Mouse (Mus musculus): ENCODE results near the gene Gucy2g.
"Not testable (repeated sequence)": the region's sequence is repeated elsewhere in the genome, so short reads cannot be mapped to it uniquely, and the experiment has no call there.

Gene Gucy2g

DNA sequence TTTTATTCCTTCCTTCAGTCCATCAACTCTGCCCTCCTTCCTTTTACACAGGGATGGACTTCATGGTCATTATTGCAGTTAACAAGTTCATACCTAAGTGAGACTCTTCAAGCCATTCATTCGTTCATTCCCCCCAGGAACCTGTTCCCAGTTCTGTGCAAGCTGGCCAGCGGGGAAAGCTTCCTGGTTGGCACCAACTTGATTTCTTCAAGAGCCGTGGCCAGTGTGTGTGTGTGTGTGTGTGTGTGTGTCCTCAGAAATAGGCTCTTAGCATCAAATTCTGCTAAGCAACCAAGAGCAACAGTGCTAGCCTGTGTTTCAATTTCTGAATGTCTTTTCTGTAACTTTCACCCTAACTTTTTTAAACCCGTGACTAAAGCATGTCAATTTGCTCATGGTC lies 75.1 kb downstream of the Gucy2g start:
- no peak for DNase-seq (ENCODE audit: low spot score in 2 of 2)

DNA sequence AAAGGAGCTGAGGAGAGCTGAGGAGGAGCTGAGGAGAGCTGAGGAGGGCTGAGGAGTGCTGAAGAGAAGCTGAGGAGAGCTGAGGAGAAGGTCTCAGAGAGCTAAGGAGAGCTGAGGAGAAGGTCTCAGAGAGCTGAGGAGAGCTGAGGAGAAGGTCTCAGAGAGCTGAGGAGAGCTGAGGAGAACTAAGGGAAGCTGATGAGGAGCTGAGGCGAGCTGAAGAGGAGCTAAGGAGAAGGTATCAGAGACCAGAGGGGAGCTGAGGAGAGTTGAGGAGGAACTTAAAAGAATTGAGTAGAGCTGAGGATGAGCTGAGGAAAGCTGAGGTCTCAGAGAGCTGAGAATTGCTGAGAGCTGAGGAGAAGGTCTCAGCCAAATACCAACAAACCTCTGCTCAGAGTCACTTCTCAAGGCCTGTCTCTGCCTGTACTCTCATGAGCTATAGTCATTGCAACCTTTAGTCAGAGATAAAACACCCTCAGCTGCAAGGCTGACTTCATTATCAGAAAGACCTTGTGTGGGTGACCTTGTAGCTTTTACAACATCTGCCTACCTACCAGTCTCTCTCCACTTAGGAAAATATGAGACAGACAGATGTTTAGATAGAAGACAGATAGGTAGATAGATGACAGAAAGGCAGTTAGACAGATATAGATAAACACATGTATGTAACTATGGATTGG lies 75.7 kb downstream of the Gucy2g start:
- DNase-seq (ENCODE audit: low spot score in 2 of 2) = no peak

DNA sequence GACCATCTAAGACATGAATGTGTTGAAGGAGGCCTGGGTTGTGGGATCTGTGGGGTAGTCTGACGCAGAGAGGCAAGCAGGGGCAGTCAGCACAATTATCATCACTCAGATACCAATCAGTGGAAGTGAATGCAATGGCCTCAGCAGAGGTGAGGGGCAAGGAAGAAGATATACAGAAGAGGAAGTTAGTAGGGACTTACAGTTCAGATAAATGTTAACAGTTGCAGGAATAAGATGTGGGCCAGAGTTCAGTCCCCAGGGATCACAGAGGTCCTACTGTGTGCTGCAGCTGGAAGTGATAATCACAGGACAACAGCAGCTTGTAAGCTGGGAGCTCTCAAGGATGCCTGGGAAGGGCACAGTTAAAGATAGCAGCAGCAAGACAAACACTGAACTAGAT lies 76.9 kb downstream of the Gucy2g start:
- DNase-seq (ENCODE audit: low spot score in 2 of 2) = no peak

DNA sequence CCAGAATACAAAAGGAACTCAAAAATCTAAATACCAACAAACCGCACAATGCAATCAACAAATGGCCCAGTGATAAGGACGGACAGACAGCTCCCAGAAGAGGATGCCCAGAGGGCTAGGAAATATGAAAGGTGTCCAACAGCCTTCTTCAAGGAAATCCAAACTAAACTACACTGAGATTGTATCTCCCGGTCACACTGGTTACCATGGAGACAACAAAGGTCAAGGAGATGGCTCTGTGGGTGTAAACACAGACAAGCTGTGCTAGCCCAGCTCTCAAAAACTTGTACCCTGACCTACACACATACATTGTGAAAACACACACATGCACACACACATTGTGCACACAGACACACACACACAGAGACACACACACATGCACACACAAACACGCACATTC lies 78.8 kb downstream of the Gucy2g start:
- no peak for DNase-seq (ENCODE audit: low spot score in 2 of 2)

DNA sequence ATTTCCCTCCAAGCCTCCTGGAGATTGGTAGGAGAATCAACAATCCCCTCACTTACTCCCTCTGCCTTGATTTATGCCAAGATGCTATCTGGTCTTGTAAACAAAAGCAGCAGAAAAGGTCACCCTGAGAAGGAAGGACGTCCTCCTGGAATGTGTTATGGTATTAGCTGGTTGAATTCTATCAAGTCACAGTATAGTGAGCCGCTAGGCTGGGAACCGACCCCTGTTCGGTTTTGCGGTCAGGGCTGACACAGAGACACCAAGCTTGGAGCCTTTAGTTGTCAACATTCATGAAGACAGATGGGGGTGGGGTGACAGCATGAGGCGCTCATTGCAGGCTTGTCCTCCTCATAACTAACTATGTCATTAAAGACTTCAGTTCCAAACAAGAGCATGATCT lies 81.2 kb downstream of the Gucy2g start:
- no peak for DNase-seq (ENCODE audit: low spot score in 2 of 2)

DNA sequence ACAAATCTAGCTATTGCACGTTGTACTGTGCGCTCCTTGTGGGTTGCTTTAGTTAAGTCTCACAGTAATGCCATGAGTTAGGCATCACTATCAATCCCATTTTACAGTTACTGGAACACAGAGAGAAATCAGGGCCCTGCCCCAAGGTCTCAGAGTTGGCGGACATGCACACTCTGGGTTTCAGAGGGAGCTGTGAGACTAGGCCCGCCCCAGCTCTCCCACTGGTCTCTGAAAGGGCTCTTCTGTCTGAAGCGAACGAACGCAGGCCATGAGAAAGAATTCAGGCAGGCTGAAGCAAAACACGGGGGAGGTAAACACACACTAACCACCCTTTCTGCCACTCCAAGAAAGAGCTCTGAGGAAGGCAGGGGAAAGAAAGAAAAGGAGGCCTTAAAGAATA lies 82.4 kb downstream of the Gucy2g start:
- DNase-seq (ENCODE audit: low spot score in 2 of 2) = no peak

DNA sequence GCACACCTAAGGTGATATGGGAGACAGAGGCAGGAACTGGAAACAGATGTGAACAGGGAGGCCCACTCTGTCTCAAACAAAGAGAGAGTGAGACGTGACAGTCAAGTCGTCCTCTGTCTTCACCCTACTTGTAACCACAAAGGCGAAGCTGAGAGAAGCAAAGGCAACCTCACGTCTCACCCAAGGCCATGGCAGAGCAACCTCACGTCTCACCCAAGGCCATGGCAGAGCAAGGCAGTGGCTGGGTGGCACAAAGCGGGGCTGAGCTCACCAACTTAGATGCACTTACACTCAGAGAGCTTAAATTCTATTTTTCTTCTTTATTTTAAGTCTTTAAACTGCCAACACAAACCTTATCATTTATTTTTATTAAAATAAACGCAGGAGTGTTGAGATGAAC lies 84.0 kb downstream of the Gucy2g start:
- DNase-seq (ENCODE audit: low spot score in 2 of 2) = no peak

DNA sequence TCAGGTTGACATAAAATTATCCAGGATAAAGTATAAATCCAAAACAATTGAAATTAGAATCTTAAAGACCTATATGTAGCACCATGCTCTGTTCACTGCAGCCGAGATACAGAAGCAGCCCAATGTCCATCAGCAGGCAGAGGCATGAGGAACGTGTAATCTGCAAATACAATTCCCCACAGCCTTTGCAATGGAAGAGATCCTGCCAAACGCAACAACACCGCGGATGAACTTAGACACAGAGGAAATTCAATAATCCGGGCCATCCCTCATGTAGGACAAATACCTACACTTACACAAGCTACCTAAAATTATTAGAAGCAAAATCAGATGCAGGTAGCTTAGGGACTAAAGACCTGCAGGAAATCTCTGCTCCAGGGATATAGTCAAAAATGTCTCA lies 88.1 kb downstream of the Gucy2g start:
- DNase-seq (ENCODE audit: low spot score in 2 of 2) = no peak

DNA sequence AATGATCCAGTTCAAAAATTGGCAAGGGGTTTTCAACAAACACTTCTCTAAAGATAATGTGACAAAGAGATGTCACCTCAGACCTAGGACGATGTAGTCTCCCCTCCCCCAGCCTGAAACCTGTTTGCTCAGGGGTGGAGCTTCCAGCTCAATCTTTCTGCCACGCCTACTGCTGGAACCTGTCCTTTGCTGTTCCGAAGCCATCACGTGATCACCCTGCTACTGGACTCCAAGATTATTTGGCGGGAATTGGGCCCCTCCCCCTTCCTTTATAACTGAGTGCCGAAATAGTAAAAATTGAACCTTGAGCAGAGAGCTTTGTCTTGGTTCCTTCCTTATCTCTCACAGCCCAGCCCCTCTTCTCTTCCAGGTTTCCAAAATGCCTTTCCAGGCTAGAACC lies 88.8 kb downstream of the Gucy2g start:
- not testable (repeated sequence) for DNase-seq (ENCODE audit: low spot score in 2 of 2)

DNA sequence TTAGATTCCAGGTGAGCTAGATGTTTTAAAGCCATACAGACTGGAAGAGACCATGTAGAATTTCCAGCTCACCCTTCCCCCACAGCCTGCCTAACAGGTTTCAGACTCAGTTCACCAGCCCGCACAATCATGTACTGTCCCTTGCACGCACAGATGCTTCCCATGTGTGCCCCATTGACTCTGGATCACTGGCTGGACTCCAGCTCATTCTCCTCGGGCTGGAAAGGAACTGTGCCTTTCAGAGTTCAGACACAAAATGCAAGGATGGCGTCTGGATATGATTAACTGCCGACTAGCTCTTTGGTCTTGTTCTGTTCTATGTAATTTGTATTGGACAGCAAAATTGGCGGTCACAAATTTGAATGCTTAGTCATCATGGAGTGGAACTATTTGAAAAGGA lies 91.4 kb downstream of the Gucy2g start:
- DNase-seq (ENCODE audit: low spot score in 2 of 2) = no peak

DNA sequence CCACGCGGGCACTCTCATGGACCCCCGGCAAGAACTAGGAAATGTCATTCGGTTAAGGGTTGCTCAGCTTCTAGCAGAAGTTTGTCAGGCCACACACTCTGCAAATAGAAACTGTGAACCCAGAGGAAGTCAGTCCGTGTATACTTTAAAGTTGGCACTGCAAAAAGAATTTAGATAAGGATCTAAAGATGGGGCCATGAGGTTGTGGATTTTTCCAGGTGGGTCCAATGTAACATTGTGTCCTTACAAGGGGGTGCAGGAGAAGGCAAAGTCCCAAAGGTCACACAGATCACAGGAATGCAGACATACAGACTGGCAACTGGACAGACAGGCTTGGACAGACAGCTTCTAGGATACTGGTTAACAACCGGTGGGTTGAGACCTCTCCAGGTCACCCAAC lies 92.9 kb downstream of the Gucy2g start:
- DNase-seq (ENCODE audit: low spot score in 2 of 2) = no peak
